Mouse (Mus musculus) gastrocnemius, adult 18-20 months (tissue): ENCODE measurements around the gene Gm867. TPM values are rescaled to one million over a fixed set of nuclear protein-coding genes. Genes with fewer than 3 reads are reported as not detected.

Experiments
- DNase-seq: peaks from one replicate; pipeline ENCODE4 v3.0.0; 2021; ENCODE audit warnings: low spot score
- long read RNA-seq, 2 experiments: library from polyadenylated mRNA; stranded (forward); transcript quantifications; one replicate each; pipeline ENCODE4 v2.0.0; 2021
- total RNA-seq, 2 experiments: library from RNA; stranded (reverse); gene quantifications; 2 replicates each; pipeline ENCODE4 v1.2.3; 2021

Gene Gm867
- total RNA-seq, result not detected
- long read RNA-seq, experiment 1, result 0 reads
- long read RNA-seq, experiment 2, result 0 reads

DNA sequence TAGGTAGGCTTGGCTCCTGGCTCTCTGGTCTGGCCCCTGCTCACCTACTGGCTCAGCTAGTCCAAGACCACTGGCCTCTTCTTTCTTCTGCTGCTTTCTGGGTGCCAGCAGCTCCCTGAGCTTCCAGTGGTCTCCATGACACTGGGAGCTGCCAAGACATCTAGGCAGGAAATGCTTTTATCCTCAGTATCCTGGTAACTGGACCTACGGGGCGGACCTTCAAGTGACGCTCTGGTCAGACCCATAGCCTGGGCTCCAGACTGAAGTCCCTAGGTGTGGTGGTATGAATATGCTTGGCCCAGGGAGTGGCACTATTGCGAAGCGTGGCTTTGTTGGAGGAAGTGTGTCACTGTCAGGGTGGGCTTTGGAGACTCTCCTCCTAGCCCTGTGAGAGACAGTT lies at the start of gene Gm867:
TSS of gene Gm867 (minus strand) at position 153 of the 400 bp plus-strand sequence.
- no peak for DNase-seq

- DNase-seq, result no peak
These were observed 39.0 kb upstream of the Gm867 start for GRCm38 (mm10) chr10:75979432-75979831.

DNA sequence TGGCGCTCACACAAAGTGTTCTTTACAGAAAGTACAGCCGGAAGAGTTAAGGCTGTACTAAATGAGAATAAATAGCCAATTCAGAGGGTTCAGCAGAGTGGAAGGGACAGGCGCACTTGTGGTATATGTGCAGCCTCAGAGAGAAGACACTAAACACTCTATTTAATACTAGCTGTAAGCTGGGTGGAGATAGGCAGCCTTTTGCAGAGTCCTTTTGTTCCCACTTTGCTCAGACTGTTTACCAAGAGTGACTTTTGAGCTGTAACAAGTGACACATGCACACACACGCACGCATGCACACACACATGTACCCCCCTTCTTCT lies 38.3 kb upstream of the Gm867 start:
- no peak for DNase-seq

- no peak for DNase-seq
These were observed 37.8 kb upstream of the Gm867 start for GRCm38 (mm10) chr10:75978119-75978834.

DNA sequence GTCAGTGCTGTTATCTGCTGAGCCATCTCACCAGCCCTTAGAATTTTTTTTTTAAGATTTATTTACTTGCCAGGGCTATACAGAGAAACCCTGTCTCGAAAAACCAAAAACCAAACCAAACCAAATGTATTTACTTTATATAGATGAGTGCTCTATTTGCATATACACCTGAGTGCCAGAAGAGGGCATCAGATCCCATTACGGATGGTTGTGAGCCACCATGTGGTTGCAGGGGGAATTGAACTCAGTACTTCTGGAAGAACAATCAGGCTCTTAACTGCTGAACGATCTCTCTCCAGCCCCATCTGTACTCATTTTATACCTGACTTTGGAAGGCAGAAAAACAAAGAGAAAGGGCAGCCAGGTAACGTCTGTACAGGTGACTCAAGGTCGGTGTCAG lies 34.7 kb upstream of the Gm867 start:
- no peak for DNase-seq

DNA sequence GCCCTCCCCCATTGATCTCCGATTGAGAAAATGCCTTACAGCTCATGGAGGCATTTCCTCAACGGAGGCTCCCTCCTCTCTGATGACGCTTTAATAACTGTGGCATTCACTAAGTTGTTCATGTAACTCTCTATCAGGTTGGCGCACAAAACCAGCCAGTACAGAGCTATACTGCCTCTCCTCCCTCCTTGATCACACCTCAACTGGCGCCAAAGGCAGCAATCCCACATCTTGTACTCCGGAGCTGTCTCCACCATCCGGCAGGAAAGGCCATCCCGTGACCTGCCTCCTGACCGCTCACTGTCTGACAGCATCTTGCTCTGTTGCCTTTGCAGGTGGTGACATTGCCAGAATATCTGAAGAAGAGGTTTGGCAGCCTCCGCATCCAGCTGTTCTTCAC lies 33.4 kb upstream of the Gm867 start:
- no peak for DNase-seq

GRCm38 (mm10) chr10:75954381-75954811 lies 13.9 kb upstream of the Gm867 start, which contains the start of gene Gm5134:
Gene Gm5134, plus strand, starts transcription at chr10:75954514.
- DNase-seq, result no peak

GRCm38 (mm10) chr10:75951424-75952050 lies 11.1 kb upstream of the Gm867 start:
- DNase-seq, result peak; percentile 53

DNA sequence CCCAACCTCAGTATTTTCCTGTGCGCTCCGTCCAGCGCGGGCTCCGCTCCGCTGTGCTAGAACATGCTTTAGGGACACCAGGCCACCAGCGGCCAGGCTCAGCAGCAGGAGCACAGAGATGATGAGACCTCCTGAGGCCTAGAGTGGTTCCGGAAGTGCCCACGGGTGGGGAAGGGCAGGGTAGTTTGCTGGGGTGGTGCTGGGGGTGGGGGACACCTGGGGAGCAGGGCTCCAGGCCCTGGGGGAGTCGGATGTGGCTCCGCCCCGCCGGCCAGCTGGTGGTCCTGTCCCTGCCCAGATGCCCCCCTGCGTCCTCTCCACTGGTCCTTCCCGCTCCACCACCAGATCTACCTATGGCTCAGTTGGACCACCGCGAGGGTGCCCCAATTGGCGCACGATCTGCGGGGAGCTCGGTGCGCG lies 10.3 kb upstream of the Gm867 start:
- no peak for DNase-seq

GRCm38 (mm10) chr10:75949053-75950045 lies 8.9 kb upstream of the Gm867 start:
- DNase-seq, result no peak

GRCm38 (mm10) chr10:75948079-75948478 lies 7.6 kb upstream of the Gm867 start:
- no peak for DNase-seq

GRCm38 (mm10) chr10:75945896-75946295 lies 5.4 kb upstream of the Gm867 start:
- DNase-seq, result no peak

- no peak for DNase-seq
These were observed 4.7 kb upstream of the Gm867 start for GRCm38 (mm10) chr10:75945213-75945612.

DNA sequence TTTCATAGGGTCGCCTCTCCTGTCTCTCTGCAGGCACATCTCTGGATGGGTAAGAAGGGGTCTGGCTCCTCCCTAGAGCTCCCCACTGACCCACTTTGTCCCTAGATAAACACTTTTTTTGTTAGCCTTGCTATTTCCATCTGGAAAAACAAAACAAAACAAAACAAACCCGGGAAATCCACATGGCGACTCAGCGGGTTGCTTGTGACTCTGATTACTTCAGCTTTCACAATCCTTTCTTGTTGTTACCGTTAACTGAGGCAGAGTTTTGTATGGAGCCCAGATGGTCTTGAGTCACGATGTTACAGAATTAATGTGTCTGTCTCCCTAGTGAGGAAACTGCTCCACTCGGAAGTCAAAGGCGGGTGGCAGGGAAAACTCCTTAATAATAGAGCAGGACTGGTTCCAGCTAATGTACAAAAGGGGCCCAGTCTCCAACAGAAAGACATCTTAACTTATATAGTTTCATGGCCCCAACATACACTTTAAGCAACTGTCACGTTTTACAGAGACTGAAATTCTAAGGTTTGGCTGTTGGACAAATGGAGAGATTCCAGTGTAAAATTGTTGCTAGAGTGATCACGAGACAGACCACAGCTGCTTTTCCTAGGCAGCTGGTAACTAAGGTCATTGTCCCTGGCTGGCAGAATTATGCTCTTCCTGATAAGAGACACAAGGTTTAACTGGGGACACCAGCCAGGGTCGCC lies 3.7 kb upstream of the Gm867 start:
- peak; percentile 21 for DNase-seq

DNA sequence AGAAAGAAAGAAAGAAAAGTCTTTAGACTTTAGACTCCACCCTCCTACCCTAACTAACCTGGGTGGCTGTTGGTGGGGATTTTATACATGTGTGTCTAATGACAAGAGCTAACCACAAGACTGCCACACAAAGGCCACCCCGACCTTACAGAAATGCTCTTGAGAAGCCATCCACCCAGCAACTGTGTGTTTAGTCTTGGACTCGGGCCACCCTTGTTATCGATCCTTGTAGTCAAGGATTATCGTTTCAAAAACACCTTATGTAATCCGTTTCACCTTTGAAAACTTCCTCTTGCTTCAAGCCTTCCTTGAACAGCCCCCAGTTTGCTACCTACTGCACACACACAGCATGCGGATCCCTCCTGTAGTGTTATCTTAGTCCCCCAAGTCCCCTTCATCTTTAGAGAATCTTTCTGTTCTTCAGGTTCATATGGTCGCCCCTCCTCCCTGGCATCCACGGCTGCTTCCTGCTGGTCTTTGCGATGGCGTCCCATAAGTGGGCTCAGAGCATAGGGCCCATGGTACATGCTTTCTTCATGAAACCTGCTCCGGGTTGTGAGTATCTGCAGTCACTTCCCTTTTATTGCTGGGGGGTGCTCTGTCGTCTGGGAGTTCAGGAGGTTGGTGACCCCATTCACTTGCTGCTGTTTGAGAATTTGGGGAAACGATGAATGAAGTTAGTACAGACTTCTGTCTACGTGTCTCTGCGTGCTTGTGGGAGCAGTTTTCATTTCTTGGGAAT lies 2.4 kb upstream of the Gm867 start, which contains the start of gene Vpreb3:
TSS of gene Vpreb3 (plus strand) at position 322 of the 742 bp plus-strand sequence.
- DNase-seq, result no peak

DNA sequence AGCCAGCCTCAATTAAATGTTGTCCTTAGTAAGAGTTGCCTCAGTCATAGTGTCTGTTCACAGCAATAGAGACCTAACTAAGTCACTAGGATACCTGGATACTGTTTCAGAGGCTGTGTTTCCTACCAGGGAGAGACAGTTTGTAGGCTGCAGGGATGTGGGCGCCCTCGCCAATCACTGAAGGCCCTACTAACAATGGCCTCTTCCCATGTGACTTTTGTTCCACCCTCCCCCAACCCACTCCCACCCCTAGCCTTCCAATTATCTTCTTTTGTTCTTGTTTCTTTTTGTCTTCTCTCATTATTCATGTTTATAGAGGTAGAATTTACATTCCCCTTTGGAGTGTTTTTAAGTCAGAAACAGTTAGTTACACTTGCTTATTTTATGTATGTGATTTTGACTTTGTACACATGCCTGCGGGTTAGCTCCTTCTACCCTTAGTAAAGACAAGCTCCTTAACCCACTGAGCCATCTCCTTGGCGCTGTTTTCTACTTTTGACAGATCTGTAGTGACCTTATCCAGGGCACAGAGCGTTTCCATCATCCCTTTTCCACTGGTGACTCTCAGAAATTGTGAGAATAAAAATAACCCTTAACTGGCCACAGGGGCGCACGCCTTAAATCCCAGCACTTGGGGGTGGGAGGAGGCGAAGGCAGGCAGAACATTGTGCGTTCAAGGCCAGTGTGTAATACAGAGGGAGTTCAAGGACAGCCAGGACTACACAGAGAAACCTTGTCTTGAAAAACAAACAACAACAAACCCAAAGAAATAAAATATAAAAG lies 761 bp upstream of the Gm867 start:
- DNase-seq, result no peak

- DNase-seq, result no peak
These were observed 814 bp downstream of the Gm867 start for GRCm38 (mm10) chr10:75939481-75940234.

DNA sequence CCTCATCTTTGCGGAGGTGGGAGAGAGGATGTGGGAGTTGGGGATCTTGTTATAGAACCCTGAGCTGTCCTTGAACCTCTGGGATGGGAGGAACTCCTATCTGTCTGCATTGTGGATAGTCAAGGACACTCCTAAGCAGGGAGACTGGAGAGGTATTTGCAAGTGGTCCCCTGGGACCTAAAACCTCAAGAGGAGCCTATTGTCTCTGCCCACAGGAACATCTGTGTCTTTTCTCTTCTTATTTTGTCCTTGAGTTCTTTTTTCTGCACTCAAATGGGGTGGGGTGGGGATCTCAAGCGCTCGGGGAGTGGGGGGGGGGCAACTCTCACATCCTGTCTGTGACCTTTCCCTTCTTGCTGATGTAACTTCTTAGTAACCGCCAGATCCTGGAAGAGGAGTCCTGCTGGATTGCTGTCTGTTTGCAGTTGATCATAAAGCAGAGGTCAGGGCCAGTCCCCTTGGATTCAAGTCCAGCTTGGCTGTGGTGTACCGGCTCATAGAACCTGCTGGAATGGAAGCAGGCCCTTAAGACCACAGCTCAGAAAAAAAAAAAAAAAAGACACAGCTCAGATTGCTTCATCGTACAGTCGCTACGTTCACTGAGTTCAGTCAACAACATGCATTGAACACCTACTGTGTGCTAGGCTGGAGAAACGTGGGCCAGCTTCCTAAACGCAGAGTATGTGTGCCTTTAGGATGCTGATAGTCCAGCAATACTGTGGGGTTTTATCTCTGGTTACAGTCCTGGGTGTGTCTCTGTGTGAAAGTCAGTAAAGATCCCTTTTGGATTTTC lies 2.4 kb downstream of the Gm867 start:
- DNase-seq, result peak; percentile 38
